Mouse (Mus musculus) cerebellum, adult 11-12 months (tissue): ENCODE data around the gene Ubr2.

Source experiments
- DNase-seq: peaks from one replicate; pipeline ENCODE4 v3.0.0; 2022

Ubr2 gene

GRCm38 (mm10) chr17:47002401-47002800 is 8.0 kb downstream of the Ubr2 start:
- no peak for DNase-seq

- DNase-seq: no peak
Measured at GRCm38 (mm10) chr17:46998840-46999239, 11.5 kb downstream of the Ubr2 start.

GRCm38 (mm10) chr17:46996484-46996883 is 13.9 kb downstream of the Ubr2 start:
- DNase-seq: no peak

- DNase-seq: no peak
Measured at GRCm38 (mm10) chr17:46995621-46996020, 14.7 kb downstream of the Ubr2 start.

GRCm38 (mm10) chr17:46994641-46995398 is 15.5 kb downstream of the Ubr2 start:
- no peak for DNase-seq

- DNase-seq: no peak
Measured at GRCm38 (mm10) chr17:46993625-46994024, 16.7 kb downstream of the Ubr2 start.

- no peak for DNase-seq
Measured at GRCm38 (mm10) chr17:46987631-46988030, 22.7 kb downstream of the Ubr2 start.

GRCm38 (mm10) chr17:46980050-46980449 is 30.3 kb downstream of the Ubr2 start:
- DNase-seq: no peak

GRCm38 (mm10) chr17:46975183-46975582 is 35.2 kb downstream of the Ubr2 start:
- DNase-seq: peak; percentile 14

GRCm38 (mm10) chr17:46972603-46973002 is 37.8 kb downstream of the Ubr2 start:
- DNase-seq: no peak

- DNase-seq: no peak
Measured at GRCm38 (mm10) chr17:46966892-46967291, 43.5 kb downstream of the Ubr2 start.

- peak; percentile 7 for DNase-seq
Measured at GRCm38 (mm10) chr17:46963186-46963585, 47.2 kb downstream of the Ubr2 start.

- DNase-seq: no peak
Measured at GRCm38 (mm10) chr17:46962153-46962552, 48.2 kb downstream of the Ubr2 start.

- no peak for DNase-seq
Measured at GRCm38 (mm10) chr17:46960216-46960615, 50.1 kb downstream of the Ubr2 start.

GRCm38 (mm10) chr17:46958045-46958444 is 52.3 kb downstream of the Ubr2 start:
- no peak for DNase-seq

GRCm38 (mm10) chr17:46946276-46946675 is 64.1 kb downstream of the Ubr2 start:
- no peak for DNase-seq

- no peak for DNase-seq
Measured at GRCm38 (mm10) chr17:46942421-46942820, 67.9 kb downstream of the Ubr2 start.

GRCm38 (mm10) chr17:46940461-46940860 is 69.9 kb downstream of the Ubr2 start:
- no peak for DNase-seq

GRCm38 (mm10) chr17:46933557-46934348 is 76.6 kb downstream of the Ubr2 start:
- DNase-seq: peak; percentile 16

- no peak for DNase-seq
Measured at GRCm38 (mm10) chr17:46932961-46933360, 77.4 kb downstream of the Ubr2 start.

- DNase-seq: no peak
Measured at GRCm38 (mm10) chr17:46929897-46930296, 80.5 kb downstream of the Ubr2 start.

- no peak for DNase-seq
Measured at GRCm38 (mm10) chr17:46929277-46929676, 81.1 kb downstream of the Ubr2 start.

- no peak for DNase-seq
Measured at GRCm38 (mm10) chr17:46927781-46928180, 82.6 kb downstream of the Ubr2 start.

- DNase-seq: no peak
Measured at GRCm38 (mm10) chr17:46926941-46927340, 83.4 kb downstream of the Ubr2 start.
